Mouse (Mus musculus) kidney, adult 10 weeks (tissue): ENCODE results near the gene Gm9733. TPM values are rescaled to one million over a fixed set of nuclear protein-coding genes. Genes with fewer than 3 reads are reported as not detected.

Experiments used
- polyA plus RNA-seq: library from polyadenylated mRNA; stranded (reverse); fragments of 350-450 nt; fragmentation: Illumina TruSeq; extraction: RNeasy Lipid Tissue Mini Kit (QIAGEN cat#74804); gene quantifications from one replicate; pipeline ENCODE4 v1.2.3, GENCODE M21; 2014; ENCODE audit warnings: low read depth, low replicate concordance

The Gm9733 gene
- not detected for polyA plus RNA-seq

GRCm38 (mm10) chr3:15332063-15332462 lies at the start of gene Gm9733:
Gm9733 (minus strand) TSS chr3:15332302.

Other genes starting within 250 kb of the Gm9733 start
- 0.81 TPM for gene Sirpb1a, start 94.2 kb upstream of the Gm9733 start, polyA plus RNA-seq
- gene Sirpb1b, start 242.8 kb upstream of the Gm9733 start, polyA plus RNA-seq: not detected